Mouse (Mus musculus) midbrain, embryonic 13.5 days (tissue): ENCODE measurements around the gene Atf7. TPM values are rescaled to one million over a fixed set of nuclear protein-coding genes. Genes with fewer than 3 reads are reported as not detected.
A peak's percentile ranks its signal among the peaks of the same experiment; 100 is the strongest.

Source experiments
- ATAC-seq: fragments of 200-750 bp; cut with Nextera tagmentation; 2 replicates; pipeline ENCODE4 v1.8.0; 2017; ENCODE audit warnings: mild to moderate bottlenecking, moderate TSS enrichment, moderate library complexity
- H3K27ac ChIP-seq: fragments of 300-500 bp; sonication (generic); 2 replicates; pipeline ENCODE4 v1.5.1; 2015; ENCODE audit warnings: inconsistent platforms, mild to moderate bottlenecking, moderate library complexity
- H3K27me3 ChIP-seq: fragments of 300-500 bp; sonication (generic); 2 replicates; pipeline ENCODE4 v1.6.1; 2015; ENCODE audit warnings: mild to moderate bottlenecking, inconsistent platforms
- H3K36me3 ChIP-seq: fragments of 300-500 bp; sonication (generic); 2 replicates; pipeline ENCODE4 v1.6.1; 2015; ENCODE audit warnings: mild to moderate bottlenecking, inconsistent platforms
- H3K4me1 ChIP-seq: fragments of 300-500 bp; sonication (generic); replicated peaks from 2 replicates; pipeline ENCODE4 v1.6.1; 2015; ENCODE audit warnings: inconsistent platforms
- H3K4me2 ChIP-seq: fragments of 300-500 bp; sonication (generic); replicated peaks from 2 replicates; pipeline ENCODE4 v1.6.1; 2015; ENCODE audit warnings: moderate library complexity, mild to moderate bottlenecking, inconsistent platforms
- H3K4me3 ChIP-seq: fragments of 300-500 bp; sonication (generic); replicated peaks from 2 replicates; pipeline ENCODE4 v1.5.1; 2015; ENCODE audit warnings: mild to moderate bottlenecking, inconsistent platforms
- H3K9ac ChIP-seq: fragments of 300-500 bp; sonication (generic); replicated peaks from 2 replicates; pipeline ENCODE4 v1.6.1; 2015; ENCODE audit warnings: mild to moderate bottlenecking, inconsistent platforms
- H3K9me3 ChIP-seq: fragments of 300-500 bp; sonication (generic); 2 replicates; pipeline ENCODE4 v1.6.1; 2016; ENCODE audit warnings: mild to moderate bottlenecking, inconsistent platforms
- WGBS: fragments of 180-500 bp; shearing (Covaris S2); methylation state at CpG from one replicate; pipeline ENCODE4 v1.1.7; 2015; 5-methylcytosine and 5-hydroxymethylcytosine counted together
- polyA plus RNA-seq: library from polyadenylated mRNA; unstranded; fragments of >200 nt; fragmentation: Nextera tagmentation; extraction: Ambion mirVana; gene quantifications from 2 replicates; pipeline ENCODE4 v1.2.1, GENCODE M21; 2015

Atf7 gene
- polyA plus RNA-seq, 1 experiment from 2014 or later: 22.1 TPM

DNA sequence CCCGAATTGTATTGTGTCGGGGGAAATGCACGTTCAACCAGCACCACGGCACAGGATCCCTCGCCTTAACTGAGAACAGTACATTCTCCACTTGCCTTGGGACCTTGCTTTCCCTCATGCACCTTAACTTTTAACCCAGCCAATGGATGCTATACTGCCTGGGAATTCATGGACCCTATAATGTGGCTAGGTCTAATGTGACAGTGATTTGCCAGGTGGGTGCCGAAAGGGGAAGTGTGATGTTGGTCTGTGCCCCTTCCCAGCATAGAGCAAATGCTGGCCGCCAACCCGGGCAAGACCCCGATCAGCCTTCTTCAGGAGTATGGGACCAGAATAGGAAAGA lies 106.4 kb downstream of the Atf7 start:
- peak overlapping the region; percentile 99 for H3K27ac ChIP-seq
- peak; percentile 5 for ATAC-seq
- peaks cover 30% of the 10 kb centered on the region for H3K36me3 ChIP-seq
- peak overlapping the region; percentile 69 for H3K4me3 ChIP-seq
- H3K9me3 ChIP-seq: no peaks in the 10 kb centered on the region
- peaks cover 44% of the 10 kb centered on the region for H3K4me1 ChIP-seq
- WGBS: 16% methylated on average over 9 of the region's 9 CpGs
- peak overlapping the region; percentile 84 for H3K9ac ChIP-seq
- peak overlapping the region; percentile 79 for H3K4me2 ChIP-seq
- no peaks in the 10 kb centered on the region for H3K27me3 ChIP-seq

DNA sequence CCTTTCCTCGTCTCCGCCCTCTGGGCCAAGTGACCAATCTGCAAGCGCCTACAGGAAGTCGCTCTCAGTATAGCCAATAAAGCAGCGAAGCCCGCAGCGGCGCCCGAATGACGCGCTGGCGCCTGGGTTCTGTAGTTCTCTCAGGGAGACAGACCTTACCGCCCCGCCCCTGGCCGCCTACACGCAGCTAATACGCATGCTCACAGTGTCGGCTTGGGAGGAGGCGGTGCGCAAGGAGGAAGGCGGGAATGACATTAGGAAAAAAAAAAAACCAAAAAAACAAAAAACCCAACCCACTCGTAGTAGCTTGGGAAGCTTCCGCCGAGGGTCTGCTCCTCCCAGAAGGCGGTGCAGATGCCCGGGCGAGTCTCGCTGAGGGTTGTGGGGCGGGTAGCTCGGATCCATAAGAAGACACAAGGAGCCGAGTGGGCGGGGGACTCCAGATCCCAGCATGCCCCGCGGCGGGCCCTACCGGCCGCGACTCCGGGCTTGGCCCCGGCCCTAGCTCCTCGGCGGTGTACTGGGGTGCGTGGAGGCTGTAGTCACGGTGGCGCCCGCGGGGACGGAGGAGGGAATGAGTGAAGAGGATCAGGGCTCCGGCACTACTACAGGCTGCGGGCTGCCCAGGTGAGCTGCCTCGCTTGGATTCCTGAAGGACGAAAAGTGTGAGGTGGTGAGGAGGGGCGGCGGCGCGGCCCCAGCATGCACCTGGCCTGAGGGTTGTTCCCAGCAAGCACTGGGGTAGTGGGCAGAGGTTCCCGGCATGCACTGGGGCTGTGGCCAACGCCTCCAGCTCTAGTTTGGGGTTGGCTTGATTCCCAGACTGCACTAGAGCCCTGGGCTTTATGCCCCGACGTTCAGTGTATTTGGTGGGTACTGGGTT lies 107.0 kb downstream of the Atf7 start, which contains the start of gene Tarbp2:
Gene Tarbp2, plus strand, starts transcription at position 217 of the 883 bp plus-strand sequence.
- peak within 1 kb of the TSS; percentile 69 for H3K4me3 ChIP-seq
- H3K4me1 ChIP-seq: peaks cover 50% of the 10 kb centered on the region
- peak within 1 kb of the TSS; percentile 99 for H3K27ac ChIP-seq
- no peaks in the 10 kb centered on the region for H3K27me3 ChIP-seq
- peak within 1 kb of the TSS; percentile 87 for H3K9ac ChIP-seq
- WGBS: under 1% methylated on average over 60 of the region's 60 CpGs
- H3K4me2 ChIP-seq: peak within 1 kb of the TSS; percentile 79
- peaks cover 26% of the 10 kb centered on the region for H3K36me3 ChIP-seq
- no peaks in the 10 kb centered on the region for H3K9me3 ChIP-seq
- ATAC-seq: peak; percentile 92

DNA sequence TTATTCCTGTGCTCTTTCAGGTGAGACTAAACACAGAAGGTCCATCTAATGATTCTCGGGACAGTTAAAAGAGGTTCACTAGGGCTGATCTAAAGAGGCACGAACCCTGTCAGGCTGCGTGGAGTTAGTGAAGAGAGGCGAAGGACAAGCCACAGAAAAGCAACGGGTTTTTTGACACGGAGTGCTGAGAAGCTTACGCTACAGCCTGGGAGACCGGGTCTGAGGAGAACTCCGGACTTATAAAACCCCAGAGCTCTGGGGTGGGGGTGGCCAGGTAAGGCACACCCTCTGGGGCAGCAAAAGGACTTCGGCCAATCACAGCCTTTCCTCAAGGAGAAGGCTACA lies 107.7 kb downstream of the Atf7 start:
- H3K9ac ChIP-seq: peak overlapping the region; percentile 87
- peak overlapping the region; percentile 79 for H3K4me2 ChIP-seq
- H3K36me3 ChIP-seq: peaks cover 21% of the 10 kb centered on the region
- no peak for ATAC-seq
- no peaks in the 10 kb centered on the region for H3K9me3 ChIP-seq
- peak overlapping the region; percentile 69 for H3K4me3 ChIP-seq
- under 1% methylated on average over 10 of the region's 10 CpGs for WGBS
- peaks cover 56% of the 10 kb centered on the region for H3K4me1 ChIP-seq
- H3K27me3 ChIP-seq: no peaks in the 10 kb centered on the region
- H3K27ac ChIP-seq: peak overlapping the region; percentile 99

DNA sequence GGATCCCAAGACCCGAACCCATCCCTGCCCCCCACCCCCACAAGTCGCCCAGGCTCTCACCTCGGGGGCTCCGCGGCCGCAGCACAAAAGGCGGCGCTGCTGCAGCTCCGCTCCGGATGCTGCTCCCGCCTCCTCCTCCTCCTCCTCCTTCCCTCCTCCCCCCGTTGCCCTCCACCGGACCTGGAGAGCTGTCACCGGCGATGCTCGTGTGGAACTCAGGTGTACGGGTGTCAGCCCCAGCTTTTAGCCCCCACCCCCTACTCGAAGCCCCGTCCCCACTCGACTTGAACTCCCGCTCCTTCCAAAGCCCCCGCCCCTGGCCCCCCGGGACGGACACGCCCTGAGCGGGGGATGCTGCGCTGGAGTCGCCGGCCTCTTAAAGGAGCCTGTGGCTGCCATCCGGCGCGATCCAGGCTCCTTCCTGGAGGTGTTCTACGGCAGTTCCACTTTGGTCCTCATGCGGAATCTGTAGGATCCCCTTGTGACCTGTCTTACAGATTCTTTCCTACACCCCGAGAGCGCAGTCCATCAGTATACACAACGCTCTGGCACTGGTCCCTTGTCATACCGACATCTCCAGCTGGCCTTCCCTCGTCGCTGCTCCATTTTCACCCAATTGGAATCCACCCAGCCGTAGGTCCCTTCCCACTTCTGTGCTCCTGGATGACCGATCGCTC lies 108.4 kb downstream of the Atf7 start, which contains the start of gene Map3k12:
Gene Map3k12, minus strand, starts transcription at position 337 of the 677 bp plus-strand sequence.
- peak; percentile 21 for ATAC-seq
- H3K9me3 ChIP-seq: no peaks in the 10 kb centered on the region
- H3K36me3 ChIP-seq: peaks cover 14% of the 10 kb centered on the region
- H3K9ac ChIP-seq: peak within 1 kb of the TSS; percentile 87
- H3K4me1 ChIP-seq: peaks cover 63% of the 10 kb centered on the region
- 0% methylated on average over 43 of the region's 43 CpGs for WGBS
- no peaks in the 10 kb centered on the region for H3K27me3 ChIP-seq
- H3K4me2 ChIP-seq: peak within 1 kb of the TSS; percentile 79
- H3K27ac ChIP-seq: peak within 1 kb of the TSS; percentile 99
- H3K4me3 ChIP-seq: peak within 1 kb of the TSS; percentile 69

DNA sequence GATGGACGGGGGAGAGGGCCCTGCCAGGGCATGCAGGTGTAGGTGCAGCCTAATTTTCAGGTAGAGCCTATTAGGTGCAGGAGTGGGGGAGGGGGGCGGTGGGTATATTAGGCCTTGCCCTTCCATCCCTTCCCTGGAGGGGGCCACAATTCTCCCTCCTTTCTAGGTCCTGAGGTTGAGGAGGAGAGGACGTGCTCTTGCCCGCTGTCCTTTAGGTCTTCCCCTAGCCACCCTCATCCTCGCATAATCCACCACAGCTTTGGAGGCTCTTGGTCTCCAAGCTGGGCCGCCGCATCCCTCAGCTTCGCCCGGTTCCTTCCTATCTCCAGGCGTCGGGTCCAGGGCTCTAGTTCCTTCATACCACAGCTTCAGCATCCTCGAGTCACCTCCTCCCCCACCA lies 109.0 kb downstream of the Atf7 start:
- Histone ChIP-seq H3K4me1 (peaks cover 69% of the 10 kb centered on the region), H3K36me3 (peaks cover 8% of the 10 kb centered on the region), H3K4me3 (peak overlapping the region; percentile 69), H3K4me2 (peak overlapping the region; percentile 79), H3K27ac (peak overlapping the region; percentile 99), H3K27me3 (no peaks in the 10 kb centered on the region), H3K9ac (peak overlapping the region; percentile 87), H3K9me3 (no peaks in the 10 kb centered on the region)
- under 1% methylated on average over 12 of the region's 12 CpGs for WGBS
- no peak for ATAC-seq

DNA sequence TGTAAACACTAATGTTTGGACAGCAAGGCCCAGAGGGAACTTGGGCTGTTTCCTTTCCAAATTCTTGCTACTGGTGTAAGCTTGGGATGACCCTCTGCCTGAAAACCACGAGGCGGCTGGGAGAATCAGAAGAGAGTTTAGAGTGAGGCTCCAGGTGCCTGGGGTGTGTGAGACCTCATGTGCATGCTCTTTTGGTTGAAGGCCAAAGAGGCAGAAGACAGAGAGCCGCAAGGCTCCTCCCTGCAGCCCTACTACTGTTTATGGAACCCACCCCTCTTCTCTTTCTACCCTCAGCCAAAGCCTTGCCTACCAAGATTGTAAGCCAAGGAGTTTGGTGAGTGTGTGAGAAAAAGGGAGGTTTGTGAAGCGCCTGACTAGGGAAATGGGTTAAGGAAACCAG lies 109.5 kb downstream of the Atf7 start:
- 49% methylated on average over 4 of the region's 4 CpGs for WGBS
- H3K27me3 ChIP-seq: no peaks in the 10 kb centered on the region
- peak overlapping the region; percentile 87 for H3K9ac ChIP-seq
- peak overlapping the region; percentile 79 for H3K4me2 ChIP-seq
- H3K36me3 ChIP-seq: peaks cover 3% of the 10 kb centered on the region
- peak overlapping the region; percentile 99 for H3K27ac ChIP-seq
- H3K4me1 ChIP-seq: peaks cover 74% of the 10 kb centered on the region
- ATAC-seq: no peak
- peak overlapping the region; percentile 69 for H3K4me3 ChIP-seq
- H3K9me3 ChIP-seq: no peaks in the 10 kb centered on the region

DNA sequence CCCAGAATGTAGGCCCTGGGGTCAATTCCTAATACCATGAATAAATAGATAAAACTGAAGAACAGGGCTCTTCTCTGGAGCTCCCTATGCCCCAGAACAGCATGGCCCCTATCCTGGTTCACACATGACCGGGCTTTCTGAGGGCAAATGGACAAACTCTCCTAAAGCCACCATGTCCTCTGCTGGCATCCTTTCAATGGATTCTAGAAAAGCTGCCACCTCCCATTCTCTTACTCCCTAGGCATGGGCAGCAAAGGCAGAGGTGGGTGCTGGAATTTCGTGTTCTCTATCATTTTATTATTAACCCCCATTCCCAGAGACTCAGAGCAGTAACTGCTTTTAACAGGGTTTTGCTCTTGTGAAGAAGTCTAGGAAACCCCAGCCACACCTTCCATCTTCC lies 110.0 kb downstream of the Atf7 start:
- Histone ChIP-seq H3K4me2 (peak overlapping the region; percentile 79), H3K9ac (peak overlapping the region; percentile 87; the same call in 1 of the 2 replicates), H3K4me3 (peak overlapping the region; percentile 69), H3K4me1 (peaks cover 75% of the 10 kb centered on the region), H3K9me3 (no peaks in the 10 kb centered on the region), H3K27me3 (no peaks in the 10 kb centered on the region), H3K27ac (no peak overlapping the region; the same call in 1 of the 2 replicates), H3K36me3 (no peaks in the 10 kb centered on the region)
- no peak for ATAC-seq
- 90% methylated on average over 2 of the region's 2 CpGs for WGBS

DNA sequence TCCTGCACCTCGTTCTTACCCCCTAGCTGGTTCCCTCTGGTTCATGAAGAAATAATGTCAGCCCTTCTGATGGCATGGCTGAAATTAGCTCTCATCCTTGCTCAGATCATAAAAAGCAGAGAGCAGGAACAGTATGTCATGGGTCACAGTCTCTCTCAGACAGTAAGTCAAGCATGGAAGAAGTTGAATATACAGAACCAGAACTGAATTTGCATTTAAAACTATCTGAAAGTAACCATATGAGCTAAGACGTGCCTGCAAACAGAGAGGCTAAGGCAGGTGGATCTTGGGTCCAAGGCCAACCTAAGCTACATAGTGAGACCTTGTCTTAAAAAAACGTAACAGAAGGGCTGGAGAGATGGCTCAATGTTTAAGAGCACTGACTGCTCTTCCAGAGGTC lies 112.3 kb downstream of the Atf7 start:
- peak overlapping the region; percentile 75; the same call in 1 of the 2 replicates for H3K4me2 ChIP-seq
- WGBS: 87% methylated on average over 3 of the region's 3 CpGs
- H3K9me3 ChIP-seq: no peaks in the 10 kb centered on the region
- peaks cover 84% of the 10 kb centered on the region for H3K4me1 ChIP-seq
- no peak for ATAC-seq
- H3K9ac ChIP-seq: peak overlapping the region; percentile 69; the same call in 1 of the 2 replicates
- peaks cover 4% of the 10 kb centered on the region; the same call in 1 of the 2 replicates for H3K36me3 ChIP-seq
- H3K4me3 ChIP-seq: no peak overlapping the region
- peak overlapping the region; percentile 91 for H3K27ac ChIP-seq
- no peaks in the 10 kb centered on the region for H3K27me3 ChIP-seq

DNA sequence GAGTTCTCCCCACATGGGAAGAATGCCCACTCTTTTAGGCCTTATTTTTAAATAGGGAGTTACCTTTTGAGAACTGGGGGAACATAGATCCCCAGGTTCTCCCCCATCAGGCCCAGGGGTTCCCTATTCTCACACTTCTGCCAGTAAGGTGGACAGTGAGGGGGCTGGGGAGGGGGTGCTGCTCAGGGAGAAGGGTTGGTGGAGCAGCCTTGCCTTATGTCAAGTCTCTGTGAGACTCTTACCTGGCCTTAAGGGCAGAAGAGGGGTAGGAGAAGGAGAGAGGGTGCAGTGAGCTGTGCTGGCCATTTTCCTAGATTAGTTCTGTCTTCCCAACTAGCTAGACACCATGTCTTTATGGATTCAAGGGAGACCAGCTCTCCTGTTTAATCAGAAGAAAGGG lies 112.8 kb downstream of the Atf7 start:
- H3K36me3 ChIP-seq: peaks cover 7% of the 10 kb centered on the region
- ATAC-seq: no peak
- no peaks in the 10 kb centered on the region for H3K9me3 ChIP-seq
- H3K4me3 ChIP-seq: peak overlapping the region; percentile 58; the same call in 1 of the 2 replicates
- H3K27me3 ChIP-seq: no peaks in the 10 kb centered on the region
- H3K9ac ChIP-seq: peak overlapping the region; percentile 69
- peaks cover 83% of the 10 kb centered on the region for H3K4me1 ChIP-seq
- H3K27ac ChIP-seq: peak overlapping the region; percentile 91
- peak overlapping the region; percentile 75 for H3K4me2 ChIP-seq

DNA sequence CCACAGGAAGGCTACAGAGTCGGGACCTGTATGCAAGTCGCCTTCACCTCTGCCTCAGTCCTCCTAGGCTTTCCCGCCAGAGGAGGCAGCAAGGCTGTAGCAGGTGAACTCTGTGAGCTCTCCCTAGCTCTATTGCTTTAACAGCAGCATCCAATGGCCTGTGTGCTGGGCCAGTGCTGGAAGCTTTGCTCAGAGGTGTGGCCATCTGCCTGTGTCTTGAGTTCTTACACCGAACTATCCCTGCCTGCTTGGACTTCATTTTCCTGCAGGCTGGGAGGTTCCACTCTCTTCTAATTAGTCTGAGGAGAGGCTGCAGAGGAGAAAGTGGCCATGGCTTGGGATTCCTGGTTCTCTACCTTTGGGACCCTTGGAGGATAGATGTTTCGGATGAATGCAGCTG lies 113.3 kb downstream of the Atf7 start:
- Histone ChIP-seq H3K36me3 (peaks cover 9% of the 10 kb centered on the region), H3K27me3 (no peaks in the 10 kb centered on the region), H3K9ac (peak overlapping the region; percentile 69), H3K27ac (peak overlapping the region; percentile 91), H3K4me2 (peak overlapping the region; percentile 75), H3K9me3 (no peaks in the 10 kb centered on the region), H3K4me3 (peak overlapping the region; percentile 58), H3K4me1 (peaks cover 79% of the 10 kb centered on the region)
- WGBS: 18% methylated on average over 5 of the region's 5 CpGs
- ATAC-seq: no peak

DNA sequence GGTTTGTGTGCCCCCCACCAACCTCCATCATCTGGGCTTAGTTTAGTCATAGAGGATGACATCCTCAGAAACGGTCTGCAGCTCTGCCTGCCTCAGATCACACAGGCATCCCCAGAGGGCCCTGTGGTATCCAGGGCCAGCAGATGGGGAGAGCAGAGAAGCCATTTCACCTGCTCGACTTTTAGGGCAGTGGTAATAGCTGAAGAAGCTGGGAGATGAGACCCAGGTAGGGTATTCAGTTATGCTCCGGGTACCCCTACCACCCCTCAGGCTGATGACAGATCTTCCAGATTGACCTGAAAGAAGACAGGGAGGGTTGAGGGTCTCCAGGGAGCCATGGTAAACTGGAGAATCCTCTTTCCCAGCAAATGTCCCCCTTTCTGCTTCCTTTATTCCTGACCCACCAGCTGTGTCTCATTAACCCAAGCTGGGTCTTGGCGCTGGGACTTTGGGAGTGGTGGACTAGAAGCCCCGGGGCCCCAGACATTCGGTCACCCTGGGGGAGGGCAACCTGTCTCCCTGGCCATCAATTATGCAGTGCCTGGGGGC lies 113.9 kb downstream of the Atf7 start:
- H3K4me2 ChIP-seq: peak overlapping the region; percentile 75
- peaks cover 79% of the 10 kb centered on the region for H3K4me1 ChIP-seq
- H3K36me3 ChIP-seq: peaks cover 9% of the 10 kb centered on the region
- H3K9me3 ChIP-seq: no peaks in the 10 kb centered on the region
- peak overlapping the region; percentile 91 for H3K27ac ChIP-seq
- WGBS: 4% methylated on average over 6 of the region's 6 CpGs
- peak overlapping the region; percentile 69 for H3K9ac ChIP-seq
- H3K4me3 ChIP-seq: peak overlapping the region; percentile 58
- peak; percentile 18 for ATAC-seq
- no peaks in the 10 kb centered on the region for H3K27me3 ChIP-seq
